Mouse (Mus musculus): Measurements from ENCODE around the gene Nrxn3. TPM values are rescaled to one million over a fixed set of nuclear protein-coding genes. Genes with fewer than 3 reads are reported as not detected.

Nrxn3 gene
- polyA plus RNA-seq, 1 experiment from 2014 or later: 42.5 TPM

DNA sequence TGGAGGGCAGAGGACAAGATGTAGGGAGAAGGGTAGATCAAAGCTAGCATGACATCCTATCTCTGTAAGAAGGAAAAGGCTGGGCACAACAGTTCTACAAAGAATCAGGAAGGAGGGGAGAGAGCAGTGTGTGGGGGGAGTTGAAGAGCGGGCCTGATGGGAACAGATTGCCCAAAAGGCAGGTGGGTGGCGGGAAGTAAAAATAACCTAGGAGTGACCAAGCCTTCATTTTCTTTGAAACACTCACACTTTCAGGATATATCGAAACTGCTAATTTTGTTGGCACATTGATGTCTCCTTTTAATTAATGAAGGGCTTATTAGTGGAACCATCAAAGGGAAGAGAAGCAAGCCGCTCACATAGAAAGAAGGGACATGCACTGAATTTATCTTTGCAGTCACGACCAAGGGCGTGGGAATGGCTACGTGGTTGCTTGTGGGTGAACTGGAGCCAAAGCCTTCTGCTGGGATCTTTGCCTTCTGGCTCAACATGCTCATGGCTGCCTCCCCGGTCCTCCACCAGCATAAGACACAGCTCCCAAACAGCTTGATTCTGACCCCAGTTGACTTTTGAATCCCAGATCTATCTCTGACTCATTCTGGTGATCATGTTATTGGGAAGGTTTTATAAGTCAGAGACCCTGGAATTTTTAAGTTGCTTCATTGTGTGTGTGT lies 371.3 kb downstream of the Nrxn3 start:
- no peaks in the 10 kb centered on the region for H3K4me1 ChIP-seq
- no peak for ATAC-seq (ENCODE audit: low FRiP score, low read depth)
- 87% methylated on average over 8 of the region's 8 CpGs for WGBS

DNA sequence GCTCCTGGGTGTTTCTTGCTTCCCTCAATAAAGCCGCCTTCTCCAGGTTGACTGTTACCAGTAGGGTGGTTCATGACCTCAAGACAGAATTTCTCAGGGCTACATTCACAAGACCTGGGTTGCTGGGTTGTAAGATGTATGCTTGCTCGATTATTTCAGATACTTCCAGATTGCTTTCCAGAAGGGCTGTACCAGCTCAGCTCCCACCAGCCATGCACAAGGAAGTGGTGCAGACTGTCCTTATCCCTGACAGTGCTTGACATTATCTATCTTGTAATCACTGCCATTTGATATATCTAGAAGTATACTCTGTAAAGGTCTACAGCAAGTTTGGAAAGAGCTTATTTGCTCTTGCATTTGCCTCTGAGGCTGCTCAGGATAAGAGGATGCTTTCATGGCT lies 374.9 kb downstream of the Nrxn3 start:
- no peaks in the 10 kb centered on the region for H3K4me1 ChIP-seq
- H3K9me3 ChIP-seq: no peaks in the 10 kb centered on the region
- no peak for ATAC-seq (ENCODE audit: low FRiP score, low read depth)
- no peak overlapping the region for H3K27ac ChIP-seq (replicated peaks)
- H3K4me2 ChIP-seq (replicated peaks): no peak overlapping the region
- no peak overlapping the region for H3K4me3 ChIP-seq
- H3K27me3 ChIP-seq: no peaks in the 10 kb centered on the region
- WGBS: 85% methylated on average over 2 of the region's 2 CpGs
- no peaks in the 10 kb centered on the region for H3K36me3 ChIP-seq
- no peak overlapping the region for H3K9ac ChIP-seq (replicated peaks)

More for the DNA sequence above, 371.3 kb downstream of the Nrxn3 start:
- Histone ChIP-seq H3K27me3 (no peaks in the 10 kb centered on the region), H3K9ac (replicated peaks) (no peak overlapping the region), H3K36me3 (no peaks in the 10 kb centered on the region), H3K4me2 (replicated peaks) (no peak overlapping the region), H3K9me3 (no peaks in the 10 kb centered on the region), H3K27ac (replicated peaks) (no peak overlapping the region), H3K4me3 (no peak overlapping the region)

DNA sequence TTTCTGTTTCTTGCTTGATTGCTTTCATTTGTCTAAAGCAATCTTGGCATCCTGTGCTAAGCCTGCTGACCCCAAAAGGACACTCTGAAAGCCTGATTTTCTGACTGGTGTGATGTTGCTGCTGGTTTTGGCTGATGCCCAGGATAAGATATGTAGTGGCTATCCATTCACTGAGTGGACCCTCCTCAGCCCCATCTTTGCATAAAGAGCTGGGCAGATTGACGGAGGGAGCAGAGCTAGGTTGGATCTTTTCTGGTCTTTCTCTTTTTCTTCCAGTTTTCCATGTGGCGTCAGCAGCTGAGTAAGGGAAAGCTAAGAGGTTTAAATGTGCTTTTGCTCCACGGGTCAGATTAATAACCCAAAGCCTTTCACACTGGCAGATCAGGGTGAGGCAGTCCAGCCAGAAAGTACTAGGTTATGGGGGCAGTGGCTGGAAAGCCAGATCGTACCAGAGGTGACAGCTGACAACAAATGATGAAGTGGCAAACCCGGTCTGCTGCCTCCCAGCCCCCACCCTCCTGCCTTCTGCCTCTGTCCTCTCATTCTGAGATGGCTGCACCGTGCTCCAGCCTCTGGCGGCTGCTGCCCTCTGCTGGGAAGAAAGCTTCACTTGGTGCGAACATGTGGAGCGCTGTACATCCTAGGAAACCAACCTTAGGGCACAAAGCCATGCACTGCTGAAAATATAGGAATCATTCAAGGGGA lies 383.5 kb downstream of the Nrxn3 start:
- Histone ChIP-seq H3K4me1 (peaks cover 17% of the 10 kb centered on the region; the same call in 1 of the 2 replicates), H3K4me3 (no peak overlapping the region), H3K9ac (replicated peaks) (no peak overlapping the region), H3K36me3 (no peaks in the 10 kb centered on the region), H3K9me3 (no peaks in the 10 kb centered on the region), H3K4me2 (replicated peaks) (peak overlapping the region; percentile 42), H3K27me3 (no peaks in the 10 kb centered on the region), H3K27ac (replicated peaks) (peak overlapping the region; percentile 27; the same call in 1 of the 2 replicates)
- WGBS: 9% methylated on average over 9 of the region's 9 CpGs
- peak; percentile 95 for ATAC-seq (ENCODE audit: low FRiP score, low read depth)

DNA sequence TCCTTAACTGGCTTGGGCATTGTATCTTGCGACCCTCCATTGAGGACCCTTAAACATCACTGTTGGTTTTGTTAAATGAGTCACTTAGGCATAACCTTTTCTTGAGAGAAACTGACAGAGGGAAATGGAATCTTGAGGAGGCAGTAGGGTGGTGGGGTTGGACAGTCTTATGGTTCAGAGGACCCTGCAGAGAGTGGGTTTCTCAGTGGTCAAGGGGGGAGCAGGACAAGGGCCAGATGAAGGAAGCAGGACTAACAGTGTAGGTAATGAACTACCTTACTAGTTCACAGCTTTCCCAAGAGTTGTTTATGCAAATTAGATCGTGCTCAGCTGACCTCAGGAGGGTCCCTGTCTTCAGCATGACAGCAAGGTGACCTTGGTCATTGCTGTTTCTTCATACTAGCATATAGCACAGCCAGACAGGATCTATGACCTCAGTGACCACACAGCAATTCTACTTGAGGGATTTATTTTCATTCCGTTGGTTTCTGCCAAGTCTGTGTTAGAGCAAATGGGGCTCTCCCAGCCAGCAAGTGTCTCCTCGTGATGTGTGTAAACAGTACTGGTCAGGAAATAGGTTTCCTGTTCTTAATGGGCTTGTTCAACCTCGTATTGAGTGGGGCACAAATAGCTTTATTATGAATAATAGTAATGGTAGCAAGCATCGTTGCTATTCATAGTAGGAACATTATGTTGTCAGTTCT lies 384.4 kb downstream of the Nrxn3 start:
- Histone ChIP-seq H3K27ac (replicated peaks) (no peak overlapping the region), H3K4me2 (replicated peaks) (no peak overlapping the region), H3K36me3 (no peaks in the 10 kb centered on the region), H3K4me3 (no peak overlapping the region), H3K4me1 (peaks cover 17% of the 10 kb centered on the region; the same call in 1 of the 2 replicates), H3K9ac (replicated peaks) (no peak overlapping the region), H3K9me3 (no peaks in the 10 kb centered on the region), H3K27me3 (no peaks in the 10 kb centered on the region)
- 75% methylated on average over 6 of the region's 6 CpGs for WGBS
- ATAC-seq (ENCODE audit: low FRiP score, low read depth): peak; percentile 35; the same call in 1 of the 2 replicates

DNA sequence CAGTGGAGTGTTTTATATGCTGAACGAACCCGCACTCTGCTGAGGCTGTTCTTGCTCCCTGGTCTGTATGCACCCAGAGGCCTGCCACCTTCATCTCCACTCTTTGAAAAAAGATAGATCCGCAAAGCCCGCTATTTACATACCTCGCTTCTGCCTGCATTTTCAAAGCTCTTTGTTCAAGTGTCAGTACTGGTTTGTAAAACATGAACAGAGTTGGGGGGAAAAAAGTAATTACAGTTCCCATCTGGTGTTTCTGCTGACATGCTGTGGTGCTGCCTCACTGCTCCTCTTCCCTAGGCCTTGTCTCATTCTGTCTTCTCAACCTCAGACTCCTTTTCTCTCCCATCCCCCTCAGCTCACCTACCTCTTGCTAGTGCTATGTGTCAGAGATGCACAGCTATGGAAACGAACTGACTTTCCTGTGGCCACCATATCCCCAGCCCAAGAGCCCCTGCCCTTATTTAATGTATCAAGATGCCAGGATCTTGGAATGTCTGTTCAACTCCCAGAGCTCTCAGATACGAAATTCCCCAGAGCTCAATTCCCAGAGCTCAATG lies 387.2 kb downstream of the Nrxn3 start:
- peaks cover 17% of the 10 kb centered on the region; the same call in 1 of the 2 replicates for H3K4me1 ChIP-seq
- no peak overlapping the region for H3K27ac ChIP-seq (replicated peaks)
- H3K36me3 ChIP-seq: no peaks in the 10 kb centered on the region
- H3K4me2 ChIP-seq (replicated peaks): no peak overlapping the region
- no peaks in the 10 kb centered on the region for H3K9me3 ChIP-seq
- no peak overlapping the region for H3K9ac ChIP-seq (replicated peaks)
- no peak for ATAC-seq (ENCODE audit: low FRiP score, low read depth)
- no peaks in the 10 kb centered on the region for H3K27me3 ChIP-seq
- H3K4me3 ChIP-seq: no peak overlapping the region
- WGBS: 71% methylated on average over 7 of the region's 7 CpGs

DNA sequence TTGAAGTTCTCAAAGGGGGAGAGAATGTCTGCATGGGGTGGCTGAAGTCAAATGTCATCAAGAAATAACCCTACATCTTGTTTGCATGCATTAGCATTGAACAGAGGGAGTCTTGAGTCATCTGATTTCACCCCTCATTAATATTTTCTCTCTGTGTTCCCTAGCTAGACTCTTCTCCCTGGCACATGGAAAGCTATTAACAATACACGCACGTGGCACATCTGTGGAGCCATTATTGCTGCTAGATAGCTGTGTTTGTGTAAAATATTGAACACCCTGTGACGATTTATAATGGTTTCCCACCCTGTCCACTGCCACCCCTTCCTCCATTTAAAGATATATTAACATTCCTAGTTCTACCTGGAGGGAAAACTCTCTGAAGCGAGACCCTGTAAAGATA lies 405.9 kb downstream of the Nrxn3 start:
- Histone ChIP-seq H3K9ac (replicated peaks) (no peak overlapping the region), H3K27ac (replicated peaks) (no peak overlapping the region), H3K4me2 (replicated peaks) (no peak overlapping the region), H3K27me3 (no peaks in the 10 kb centered on the region), H3K4me1 (no peaks in the 10 kb centered on the region), H3K4me3 (no peak overlapping the region), H3K9me3 (no peaks in the 10 kb centered on the region), H3K36me3 (no peaks in the 10 kb centered on the region)
- 64% methylated on average over 4 of the region's 4 CpGs for WGBS
- ATAC-seq (ENCODE audit: low FRiP score, low read depth): no peak

DNA sequence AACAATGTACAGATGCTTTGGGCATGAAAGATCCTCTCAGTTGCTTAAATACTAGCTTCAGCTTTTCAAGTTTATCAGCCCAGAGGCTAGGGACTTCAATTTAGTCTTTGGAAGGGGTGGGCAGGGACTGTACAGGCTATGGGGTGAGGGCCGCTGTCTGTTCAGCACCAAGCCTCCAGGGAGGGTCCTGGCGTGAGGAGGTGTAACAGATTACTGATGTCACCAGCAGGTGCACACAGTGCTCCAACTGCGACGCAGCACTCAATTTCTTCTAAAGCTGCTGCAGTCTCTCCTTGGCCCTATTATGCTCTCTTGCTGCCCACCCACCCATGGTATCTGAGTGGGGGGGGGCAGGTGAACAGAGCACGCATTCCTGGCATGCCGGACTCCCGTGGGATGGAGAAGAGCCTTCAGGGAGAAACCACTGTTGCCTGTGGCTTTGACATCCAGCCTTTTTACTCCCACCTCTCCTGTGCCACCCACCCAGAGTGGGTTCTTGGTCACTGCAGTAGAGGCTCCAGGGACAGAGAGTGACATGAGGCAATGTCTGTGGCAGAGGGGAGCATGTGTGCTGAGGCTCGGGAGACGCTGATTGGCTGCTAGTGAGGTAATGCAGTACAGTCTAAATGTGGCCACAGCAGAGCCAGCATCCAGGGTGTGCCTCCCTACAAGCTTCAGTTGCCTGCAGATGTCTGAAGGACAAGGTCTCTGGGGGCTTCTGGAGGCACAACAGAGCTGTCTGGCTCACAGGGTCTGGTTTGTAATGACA lies 406.6 kb downstream of the Nrxn3 start:
- Histone ChIP-seq H3K4me2 (replicated peaks) (no peak overlapping the region), H3K9ac (replicated peaks) (no peak overlapping the region), H3K4me3 (no peak overlapping the region), H3K27ac (replicated peaks) (no peak overlapping the region), H3K27me3 (no peaks in the 10 kb centered on the region), H3K9me3 (no peaks in the 10 kb centered on the region), H3K4me1 (no peaks in the 10 kb centered on the region), H3K36me3 (no peaks in the 10 kb centered on the region)
- WGBS: 72% methylated on average over 9 of the region's 9 CpGs
- ATAC-seq (ENCODE audit: low FRiP score, low read depth): peak; percentile 63; the same call in 1 of the 2 replicates

DNA sequence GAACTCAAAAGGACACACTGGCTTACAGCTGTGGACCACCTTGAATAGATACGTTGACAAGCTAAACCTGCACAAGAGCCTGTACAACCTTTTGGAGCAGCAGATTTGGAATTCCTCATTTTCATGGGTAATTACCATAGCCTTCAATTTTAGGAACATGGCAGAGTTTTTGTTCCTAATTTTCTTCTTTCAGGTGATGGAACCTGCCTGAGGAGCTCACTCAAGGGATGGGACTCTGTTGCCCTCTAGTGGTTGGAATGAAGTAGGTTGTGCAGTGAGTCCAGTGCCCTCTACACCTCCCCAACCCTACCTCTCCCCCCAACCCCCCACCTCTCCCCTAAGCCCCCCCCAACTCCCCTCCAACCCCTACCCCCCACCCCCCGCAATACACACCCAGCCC lies 411.7 kb downstream of the Nrxn3 start:
- Histone ChIP-seq H3K27me3 (no peaks in the 10 kb centered on the region), H3K9me3 (no peaks in the 10 kb centered on the region), H3K4me1 (no peaks in the 10 kb centered on the region), H3K9ac (replicated peaks) (no peak overlapping the region), H3K4me3 (no peak overlapping the region), H3K27ac (replicated peaks) (no peak overlapping the region), H3K36me3 (no peaks in the 10 kb centered on the region), H3K4me2 (replicated peaks) (no peak overlapping the region)
- 73% methylated on average over 2 of the region's 2 CpGs for WGBS
- ATAC-seq (ENCODE audit: low FRiP score, low read depth): no peak

DNA sequence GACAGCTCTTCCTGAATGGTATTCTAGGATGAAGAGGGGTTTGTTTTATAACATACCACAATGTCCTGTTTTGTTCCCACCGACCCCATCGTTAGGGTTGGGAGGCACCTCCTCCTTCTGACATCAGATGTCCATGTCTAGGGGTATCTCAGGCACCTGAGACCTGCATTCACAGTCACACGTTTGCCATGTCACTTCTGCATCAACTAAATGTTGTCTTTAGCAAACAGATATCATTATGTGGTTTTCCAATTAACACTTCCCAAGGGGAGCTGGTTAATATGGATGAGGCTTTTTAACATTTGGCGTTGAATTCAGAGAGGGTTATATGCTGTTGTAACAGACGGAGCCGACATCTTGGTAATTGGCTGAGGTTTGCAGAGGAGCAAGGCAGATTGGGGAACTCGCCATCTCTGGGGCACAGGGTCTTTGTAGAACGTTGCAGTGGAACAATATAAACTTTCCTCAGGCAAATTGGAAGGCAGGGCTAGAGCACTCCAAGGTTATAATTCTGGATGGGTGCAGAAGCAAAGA lies 412.2 kb downstream of the Nrxn3 start:
- Histone ChIP-seq H3K4me2 (replicated peaks) (no peak overlapping the region), H3K9me3 (no peaks in the 10 kb centered on the region), H3K9ac (replicated peaks) (no peak overlapping the region), H3K4me1 (no peaks in the 10 kb centered on the region), H3K36me3 (no peaks in the 10 kb centered on the region), H3K27ac (replicated peaks) (no peak overlapping the region), H3K27me3 (no peaks in the 10 kb centered on the region), H3K4me3 (no peak overlapping the region)
- 66% methylated on average over 8 of the region's 8 CpGs for WGBS
- no peak for ATAC-seq (ENCODE audit: low FRiP score, low read depth)

DNA sequence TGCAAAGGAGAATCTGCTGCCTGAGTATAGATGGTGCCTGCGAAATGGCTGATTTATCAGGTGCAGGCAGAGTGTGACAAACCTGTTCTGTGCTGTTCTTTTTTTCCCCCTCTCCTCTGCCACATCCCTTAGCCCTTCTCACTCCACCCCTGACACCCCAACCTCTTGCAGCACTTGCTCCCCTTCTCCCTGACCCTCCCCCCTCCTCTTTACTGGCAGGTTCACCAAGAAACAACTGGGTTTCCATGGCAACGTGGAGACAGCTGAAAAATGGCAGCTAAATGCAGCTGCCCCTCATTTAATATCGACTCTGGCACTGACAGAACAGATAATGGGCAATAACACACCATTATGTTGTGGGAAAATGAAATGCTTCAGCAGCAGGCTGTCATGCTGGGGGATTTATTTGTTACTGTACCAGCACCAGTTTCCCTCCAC lies 426.3 kb downstream of the Nrxn3 start:
- peak; percentile 88 for ATAC-seq (ENCODE audit: low FRiP score, low read depth)
- Histone ChIP-seq H3K9me3 (no peaks in the 10 kb centered on the region), H3K4me1 (peaks cover 15% of the 10 kb centered on the region), H3K9ac (replicated peaks) (peak overlapping the region; percentile 12; the same call in 1 of the 2 replicates), H3K4me3 (no peak overlapping the region), H3K36me3 (no peaks in the 10 kb centered on the region), H3K4me2 (replicated peaks) (peak overlapping the region; percentile 32), H3K27me3 (no peaks in the 10 kb centered on the region), H3K27ac (replicated peaks) (peak overlapping the region; percentile 85)
- 17% methylated on average over 3 of the region's 3 CpGs for WGBS

DNA sequence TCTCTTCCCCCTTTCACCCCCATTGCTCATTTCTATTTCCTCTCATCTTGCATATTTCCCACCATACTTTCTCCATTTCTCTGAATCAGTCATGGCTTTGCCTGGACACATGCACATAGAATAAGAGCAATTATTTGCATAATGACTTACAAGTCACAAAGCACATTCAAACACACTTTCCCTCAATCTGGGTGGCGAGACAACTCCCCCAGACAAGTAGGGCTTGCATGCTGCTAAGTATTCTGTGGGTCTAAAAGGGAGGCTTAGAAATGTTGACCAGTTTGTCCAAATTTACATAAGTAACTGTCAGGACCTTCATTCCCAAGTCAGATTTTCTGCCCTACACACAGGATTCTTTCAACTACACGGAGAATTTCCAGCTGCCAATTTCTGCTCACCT lies 426.8 kb downstream of the Nrxn3 start:
- Histone ChIP-seq H3K27me3 (no peaks in the 10 kb centered on the region), H3K9ac (replicated peaks) (no peak overlapping the region), H3K9me3 (no peaks in the 10 kb centered on the region), H3K4me3 (no peak overlapping the region), H3K4me2 (replicated peaks) (peak overlapping the region; percentile 32), H3K4me1 (peaks cover 15% of the 10 kb centered on the region), H3K36me3 (no peaks in the 10 kb centered on the region), H3K27ac (replicated peaks) (peak overlapping the region; percentile 85)
- WGBS: 19% methylated on average over 2 of the region's 2 CpGs
- peak; percentile 78 for ATAC-seq (ENCODE audit: low FRiP score, low read depth)

Data from midbrain, embryonic 12.5 days (tissue).